Mouse (Mus musculus): ENCODE data around the gene Pxylp1.

The Pxylp1 gene

GRCm38 (mm10) chr9:96857838-96858237, 34.6 kb downstream of the Pxylp1 start:
- no peak for DNase-seq

GRCm38 (mm10) chr9:96853300-96854186, 38.9 kb downstream of the Pxylp1 start:
- DNase-seq: no peak

- no peak for DNase-seq
These were observed 40.8 kb downstream of the Pxylp1 start for GRCm38 (mm10) chr9:96851634-96852033.

GRCm38 (mm10) chr9:96851036-96851435, 41.4 kb downstream of the Pxylp1 start:
- no peak for DNase-seq

- DNase-seq: no peak
These were observed 43.5 kb downstream of the Pxylp1 start for GRCm38 (mm10) chr9:96849012-96849411.

GRCm38 (mm10) chr9:96846361-96846760, 46.1 kb downstream of the Pxylp1 start:
- DNase-seq: no peak

- DNase-seq: peak; percentile 67 to 78
These were observed 47.7 kb downstream of the Pxylp1 start for GRCm38 (mm10) chr9:96844798-96845209.

GRCm38 (mm10) chr9:96839376-96839775, 53.1 kb downstream of the Pxylp1 start:
- DNase-seq: no peak

- peak; percentile 66 to 71 for DNase-seq
These were observed 53.6 kb downstream of the Pxylp1 start for GRCm38 (mm10) chr9:96838864-96839263.

- no peak for DNase-seq
These were observed 54.6 kb downstream of the Pxylp1 start for GRCm38 (mm10) chr9:96837781-96838420.

GRCm38 (mm10) chr9:96836984-96837383, 55.5 kb downstream of the Pxylp1 start:
- peak in 1 of 2 experiments; percentile 53 for DNase-seq

- peak in 1 of 2 experiments; percentile 10 for DNase-seq
These were observed 57.0 kb downstream of the Pxylp1 start for GRCm38 (mm10) chr9:96835374-96835921.

GRCm38 (mm10) chr9:96833606-96834005, 58.9 kb downstream of the Pxylp1 start:
- DNase-seq: no peak

GRCm38 (mm10) chr9:96832516-96832915, 60.0 kb downstream of the Pxylp1 start:
- no peak for DNase-seq

- no peak for DNase-seq
These were observed 61.6 kb downstream of the Pxylp1 start for GRCm38 (mm10) chr9:96830856-96831359.

- DNase-seq: peak in 1 of 2 experiments; percentile 39
These were observed 62.8 kb downstream of the Pxylp1 start for GRCm38 (mm10) chr9:96829682-96830081.

GRCm38 (mm10) chr9:96828071-96828470, 64.4 kb downstream of the Pxylp1 start:
- peak in 1 of 2 experiments; percentile 45 for DNase-seq

GRCm38 (mm10) chr9:96827002-96827785, 65.3 kb downstream of the Pxylp1 start:
- peak; percentile 90 to 91 for DNase-seq

GRCm38 (mm10) chr9:96824857-96825256, 67.6 kb downstream of the Pxylp1 start:
- DNase-seq: peak in 1 of 2 experiments; percentile 33

- peak; percentile 51 to 55 for DNase-seq
These were observed 68.4 kb downstream of the Pxylp1 start for GRCm38 (mm10) chr9:96824026-96824425.

- peak in 1 of 2 experiments; percentile 62 for DNase-seq
These were observed 68.9 kb downstream of the Pxylp1 start for GRCm38 (mm10) chr9:96823541-96823940.

- no peak for DNase-seq
These were observed 69.5 kb downstream of the Pxylp1 start for GRCm38 (mm10) chr9:96823005-96823404.
